Mouse (Mus musculus): ENCODE data around the gene Il2rg. TPM values are rescaled to one million over a fixed set of nuclear protein-coding genes. Genes with fewer than 3 reads are reported as not detected.
A peak's percentile ranks its signal among the peaks of the same experiment; 100 is the strongest.

The Il2rg gene
- polyA plus RNA-seq, 1 experiment, result 14.1 TPM

- no peaks in the 10 kb centered on the region for H3K36me3 ChIP-seq (ENCODE audit: control insufficient read depth, insufficient read depth, low read length)
- WGBS, result 20% methylated on average over 55 of the region's 55 CpGs
- peaks cover 2% of the 10 kb centered on the region; the same call in 1 of the 2 replicates for H3K4me1 ChIP-seq (ENCODE audit: control insufficient read depth, insufficient read depth, insufficient read length, low read length)
- peak within 1 kb of the TSS; percentile 78 for H3K27ac ChIP-seq (ENCODE audit: insufficient read depth, low read depth, low read length)
- no peaks in the 10 kb centered on the region for H3K27me3 ChIP-seq (ENCODE audit: control insufficient read depth, insufficient read depth, low read length)
- TF ChIP-seq CTCF (IDR thresholded peaks at IDR 0.05; ENCODE audit: extremely low read depth, insufficient read length, insufficient replicate concordance, low read depth, low read length) (no peak), POLR2A (IDR thresholded peaks at IDR 0.05; ENCODE audit: low read depth, low read length) (peak; percentile 35; the same call in 1 of the 2 replicates)
- H3K4me3 ChIP-seq (ENCODE audit: low read depth, low read length), result peak within 1 kb of the TSS; percentile 95
Observed at GRCm38 (mm10) chrX:101221834-101222795, 45.9 kb downstream of the Il2rg start, which contains the start of gene Snx12. Gene Snx12, minus strand, starts transcription at chrX:101222563.

Other genes with a start within 250 kb of the Il2rg start
- not detected in 2 replicates for gene Tex11, start 208.6 kb downstream of the Il2rg start, polyA plus RNA-seq (2012; rRNA removed)
- 0.85 and 2.1 TPM in 2 replicates for gene Slc7a3, start 182.2 kb downstream of the Il2rg start, polyA plus RNA-seq (2012; rRNA removed)
- 4.2 and 7.4 TPM in 2 replicates for gene Snx12, start 45.7 kb downstream of the Il2rg start, polyA plus RNA-seq (2012; rRNA removed)
- gene Foxo4, start 13.7 kb downstream of the Il2rg start, polyA plus RNA-seq (2012; rRNA removed), result 13.7 and 32.2 TPM in 2 replicates
- 0.23 TPM in 1 of 2 replicates, not detected in the other for gene Gm614, start 4.3 kb downstream of the Il2rg start, polyA plus RNA-seq (2012; rRNA removed)
- not detected in 2 replicates for gene Gm20489, start 768 bp upstream of the Il2rg start, polyA plus RNA-seq (2012; rRNA removed)
- gene Med12, start 5.8 kb upstream of the Il2rg start, polyA plus RNA-seq (2012; rRNA removed), result 77.9 and 155 TPM in 2 replicates
- gene Nlgn3, start 30.9 kb upstream of the Il2rg start, polyA plus RNA-seq (2012; rRNA removed), result 0.04 and 0.06 TPM in 2 replicates
- 88.8 and 125 TPM in 2 replicates for gene Gjb1, start 108.1 kb upstream of the Il2rg start, polyA plus RNA-seq (2012; rRNA removed)
- 8.0 and 11.8 TPM in 2 replicates for gene Zmym3, start 152.6 kb upstream of the Il2rg start, polyA plus RNA-seq (2012; rRNA removed)
- gene Nono, start 161.1 kb upstream of the Il2rg start, polyA plus RNA-seq (2012; rRNA removed), result 20.7 and 47.5 TPM in 2 replicates
- 0.20 TPM in 1 of 2 replicates, not detected in the other for gene Itgb1bp2, start 180.8 kb upstream of the Il2rg start, polyA plus RNA-seq (2012; rRNA removed)

All from small intestine, adult 2 months (tissue).